Mouse (Mus musculus) frontal cortex, postnatal 14 days (tissue): ENCODE results near the gene Pwwp2a.
A peak's percentile ranks its signal among the peaks of the same experiment; 100 is the strongest.

Experiments used
- DNase-seq, 2 experiments: peaks; one replicate each; pipeline ENCODE4 v3.0.0; 2022; ENCODE audit warnings: low spot score in 2 of 2

The Pwwp2a gene

GRCm38 (mm10) chr11:43681472-43682414 lies at the start of gene Pwwp2a:
Gene Pwwp2a (plus strand): TSS chr11:43681998.
- DNase-seq: peak; percentile 98

GRCm38 (mm10) chr11:43632566-43632965 lies 49.2 kb upstream of the Pwwp2a start:
- DNase-seq: no peak

- no peak for DNase-seq
Measured at GRCm38 (mm10) chr11:43633165-43633564, 48.6 kb upstream of the Pwwp2a start.

GRCm38 (mm10) chr11:43633658-43634401 lies 48.0 kb upstream of the Pwwp2a start:
- peak in 1 of 2 experiments; percentile 50 for DNase-seq

DNA sequence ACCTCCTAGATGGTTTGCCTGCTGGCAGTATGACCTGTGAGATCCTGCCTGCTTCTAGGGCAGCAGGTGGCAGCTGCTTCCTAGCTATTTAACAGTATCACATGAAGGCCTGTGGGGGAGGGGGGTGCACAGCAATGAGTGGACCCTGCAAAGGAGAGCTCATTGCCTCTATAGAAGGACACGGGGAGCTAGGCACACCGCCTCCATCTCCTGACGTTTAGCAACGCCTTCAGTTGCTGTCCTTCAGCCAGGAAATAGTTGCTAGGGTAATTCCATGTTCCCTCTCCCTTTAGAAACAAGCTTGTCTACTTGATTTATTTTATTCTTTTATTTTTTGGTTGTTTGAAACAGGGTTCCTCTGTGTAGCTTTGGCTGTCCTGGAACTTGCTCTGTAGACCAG lies 45.0 kb upstream of the Pwwp2a start:
- no peak for DNase-seq

GRCm38 (mm10) chr11:43638486-43638885 lies 43.3 kb upstream of the Pwwp2a start:
- DNase-seq: no peak

- peak; percentile 74 to 76 for DNase-seq
Measured at GRCm38 (mm10) chr11:43643180-43643591, 38.6 kb upstream of the Pwwp2a start.

GRCm38 (mm10) chr11:43645286-43645685 lies 36.5 kb upstream of the Pwwp2a start:
- no peak for DNase-seq

- no peak for DNase-seq
Measured at GRCm38 (mm10) chr11:43653051-43653475, 28.7 kb upstream of the Pwwp2a start.

DNA sequence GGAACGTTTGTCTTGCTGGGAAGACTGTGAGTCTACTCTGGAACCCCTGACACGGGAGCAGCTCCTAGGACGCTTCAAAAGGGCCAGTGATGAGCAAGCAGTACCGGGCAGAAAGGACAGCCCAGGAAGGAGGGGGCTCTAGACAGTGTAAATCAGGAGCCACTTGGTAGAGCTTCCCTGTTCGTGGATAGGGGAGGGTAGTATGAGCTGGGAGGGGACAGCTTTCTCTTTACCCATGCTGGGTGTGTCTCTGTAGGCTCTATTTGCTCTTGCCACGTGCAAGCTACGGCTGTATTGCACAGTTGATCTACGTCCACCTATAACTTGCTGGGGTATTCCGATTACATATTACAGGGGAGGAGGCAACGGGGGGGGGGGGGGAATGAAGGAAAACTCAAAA lies 25.3 kb upstream of the Pwwp2a start:
- DNase-seq: no peak

GRCm38 (mm10) chr11:43658010-43658409 lies 23.8 kb upstream of the Pwwp2a start:
- DNase-seq: no peak

DNA sequence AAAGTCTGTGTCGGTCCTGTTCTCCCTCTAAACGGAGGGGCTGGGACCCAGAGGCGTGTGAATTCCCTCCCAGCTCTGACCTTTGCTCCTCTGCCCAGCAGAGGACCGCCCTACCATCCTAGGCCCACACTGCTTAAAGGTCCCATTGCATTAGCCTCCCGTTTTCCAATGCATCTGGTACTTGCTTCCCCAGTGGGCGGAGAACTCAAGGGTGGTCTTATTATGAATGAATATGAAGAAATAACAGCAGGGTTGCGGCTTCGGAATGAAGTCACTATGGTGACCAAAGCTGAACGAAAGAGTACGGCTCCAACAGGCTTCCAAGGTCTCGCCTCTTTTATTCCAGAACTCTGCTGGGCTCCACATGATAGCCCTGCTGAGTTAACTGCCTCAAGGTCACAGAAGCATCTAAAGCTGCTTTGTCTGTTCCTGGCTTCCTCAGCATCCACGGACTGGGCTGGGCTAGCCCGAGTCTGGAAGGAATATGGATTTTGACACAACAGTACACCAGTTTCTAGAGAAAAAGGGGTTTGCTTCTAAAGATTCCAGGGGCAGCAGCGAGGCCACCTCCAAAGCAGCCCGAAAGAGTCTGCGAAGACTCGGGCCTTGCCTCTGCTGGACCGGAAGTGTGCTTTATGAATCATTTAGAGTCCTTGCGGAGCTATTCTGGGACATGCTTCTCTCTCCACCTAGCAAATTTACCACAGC lies 14.6 kb upstream of the Pwwp2a start:
- DNase-seq: no peak

GRCm38 (mm10) chr11:43682415-43683217 lies 818 bp downstream of the Pwwp2a start:
- peak; percentile 37 to 40 for DNase-seq

GRCm38 (mm10) chr11:43688850-43689249 lies 7.1 kb downstream of the Pwwp2a start:
- no peak for DNase-seq

- no peak for DNase-seq
Measured at GRCm38 (mm10) chr11:43696623-43697022, 14.8 kb downstream of the Pwwp2a start.

DNA sequence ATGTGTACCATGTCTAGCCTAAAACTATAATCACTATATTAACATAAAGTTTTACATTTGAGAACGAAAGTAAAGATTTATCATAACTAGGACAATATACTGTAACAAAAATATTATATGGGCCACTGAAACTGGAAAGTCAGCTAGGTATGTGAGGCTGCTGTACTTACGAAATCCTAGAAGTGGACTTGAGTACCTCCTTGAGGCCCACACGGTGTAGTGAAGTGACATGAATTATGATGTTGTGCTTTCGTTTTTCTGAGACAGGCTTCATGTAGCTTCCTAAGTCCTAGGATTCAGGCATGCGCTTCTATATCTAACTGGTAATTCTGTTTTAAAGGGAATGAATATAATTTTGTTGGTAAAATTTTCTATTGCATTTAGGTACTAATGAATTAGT lies 16.8 kb downstream of the Pwwp2a start:
- DNase-seq: no peak

- DNase-seq: no peak
Measured at GRCm38 (mm10) chr11:43700291-43700690, 18.5 kb downstream of the Pwwp2a start.

DNA sequence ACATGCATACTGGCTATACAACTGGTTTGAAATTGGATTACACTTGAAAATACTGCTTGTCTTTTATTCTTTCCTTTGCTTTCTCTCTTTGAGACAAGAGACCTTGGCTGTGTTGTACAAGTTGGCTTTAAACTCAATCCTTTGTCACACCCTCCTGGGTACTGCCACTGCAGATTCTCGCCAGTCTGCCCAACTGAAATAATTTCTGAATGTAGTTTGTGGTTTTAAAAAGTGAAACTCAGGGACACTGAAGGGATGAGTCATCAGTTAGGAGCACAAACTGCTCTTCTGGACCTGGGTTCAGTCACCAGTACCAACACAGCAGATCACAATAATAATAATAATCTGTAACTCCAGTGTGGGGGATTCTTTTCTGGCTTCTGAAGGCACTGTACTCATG lies 21.8 kb downstream of the Pwwp2a start:
- no peak for DNase-seq

DNA sequence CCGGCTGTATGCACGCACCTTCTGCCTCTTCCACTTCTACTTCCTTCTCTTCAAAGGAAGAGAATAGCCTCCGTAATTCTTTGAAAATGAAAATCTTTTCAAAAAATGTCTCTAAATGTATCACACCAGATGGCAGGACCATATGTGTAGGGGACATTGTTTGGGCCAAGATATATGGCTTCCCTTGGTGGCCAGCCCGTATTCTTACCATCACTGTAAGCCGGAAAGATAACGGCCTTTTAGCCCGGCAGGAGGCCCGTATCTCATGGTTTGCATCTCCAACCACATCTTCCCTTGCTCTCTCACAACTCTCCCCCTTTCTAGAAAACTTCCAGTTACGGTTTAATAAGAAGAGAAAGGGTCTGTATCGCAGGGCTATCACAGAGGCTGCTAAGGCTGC lies 24.0 kb downstream of the Pwwp2a start:
- DNase-seq: no peak

DNA sequence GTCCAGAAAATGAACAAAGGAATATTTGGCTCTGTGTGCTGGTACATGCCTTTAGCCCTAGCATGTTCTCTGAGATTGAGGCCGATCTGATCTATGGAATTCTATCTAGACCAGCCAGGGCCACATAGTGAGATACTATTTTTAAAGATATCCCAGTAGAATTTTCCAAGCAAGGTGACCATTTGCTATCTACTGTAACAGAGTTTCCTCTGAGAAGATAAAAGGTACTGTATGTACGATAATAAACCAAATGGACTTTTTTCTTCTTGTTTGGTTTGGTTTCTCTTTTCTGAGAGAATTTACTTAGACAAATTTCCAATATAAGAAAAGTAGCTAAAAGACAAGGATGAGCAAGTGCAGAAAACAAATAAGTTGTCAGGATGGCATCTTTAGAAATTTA lies 26.6 kb downstream of the Pwwp2a start:
- DNase-seq: no peak

- no peak for DNase-seq
Measured at GRCm38 (mm10) chr11:43712178-43712577, 30.4 kb downstream of the Pwwp2a start.
